Mouse (Mus musculus) lung, postnatal 10 days (tissue): ENCODE measurements around the gene Klhl29.

Experiments used
- DNase-seq: peaks from one replicate; pipeline ENCODE4 v3.0.0; 2021

Klhl29 gene

DNA sequence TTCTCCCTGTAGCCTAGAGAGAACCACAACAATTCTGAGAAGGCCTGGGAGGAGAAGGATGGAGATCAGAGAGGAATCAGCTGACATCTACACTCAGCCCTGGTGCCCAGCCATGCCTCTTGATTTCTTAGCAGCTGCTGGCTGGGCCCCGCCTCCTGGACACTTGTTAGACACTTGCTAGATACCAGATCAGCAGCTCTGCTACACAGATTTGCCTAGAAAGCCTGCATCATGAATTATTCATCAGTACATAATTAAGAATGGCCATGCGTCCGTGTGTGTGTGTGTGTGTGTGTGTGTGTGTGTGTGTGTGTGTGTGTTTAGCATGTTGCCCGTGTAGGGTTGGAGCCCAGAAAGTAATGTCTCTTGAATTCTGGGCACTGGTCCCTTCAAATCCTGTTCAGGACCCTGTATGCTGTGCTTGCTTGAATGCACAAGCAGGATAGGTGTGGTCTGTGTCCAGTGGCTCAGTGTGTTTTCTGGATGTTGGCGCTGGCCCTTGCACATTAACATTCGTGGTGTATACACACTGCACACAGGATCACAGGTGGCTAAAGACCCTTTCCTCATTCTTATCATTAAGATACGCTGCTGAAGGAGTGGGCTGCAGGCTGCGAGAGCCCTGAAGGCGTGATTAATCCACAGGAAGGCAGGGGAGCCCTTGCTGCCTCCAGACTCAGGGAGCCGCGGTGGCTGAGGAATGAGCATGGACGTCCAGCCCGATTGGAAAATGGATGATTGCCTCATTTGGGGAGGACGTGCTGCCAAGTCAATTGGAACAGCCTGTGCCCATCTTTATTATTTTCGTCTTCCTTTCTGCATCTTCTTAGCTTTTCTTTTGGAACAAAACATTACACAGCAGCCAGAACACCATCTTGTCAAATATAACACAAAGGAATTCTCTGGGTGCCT, 159.4 kb downstream of the Klhl29 start:
- DNase-seq, result no peak

DNA sequence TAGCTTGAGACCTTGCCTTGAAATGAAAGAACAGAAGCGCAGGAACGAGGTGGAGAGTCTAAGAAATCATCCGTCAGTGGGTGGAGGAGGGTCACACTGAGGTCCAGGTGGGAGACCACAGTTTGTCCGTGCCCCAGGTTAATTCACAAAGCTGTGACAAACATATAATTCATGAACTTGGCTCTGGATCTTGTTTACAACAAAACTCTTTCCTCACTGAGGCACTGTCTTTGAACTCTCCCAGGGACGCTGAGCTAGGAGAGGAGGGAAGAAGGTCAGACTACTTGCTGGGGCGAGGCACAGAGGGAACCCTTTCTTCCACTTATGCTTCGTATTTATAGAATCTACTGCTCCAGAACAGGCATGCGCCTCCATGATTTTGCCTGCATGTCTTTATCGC, 161.2 kb downstream of the Klhl29 start:
- no peak for DNase-seq

GRCm38 (mm10) chr12:5213339-5214104, 162.0 kb downstream of the Klhl29 start:
- peak; percentile 89 for DNase-seq

DNA sequence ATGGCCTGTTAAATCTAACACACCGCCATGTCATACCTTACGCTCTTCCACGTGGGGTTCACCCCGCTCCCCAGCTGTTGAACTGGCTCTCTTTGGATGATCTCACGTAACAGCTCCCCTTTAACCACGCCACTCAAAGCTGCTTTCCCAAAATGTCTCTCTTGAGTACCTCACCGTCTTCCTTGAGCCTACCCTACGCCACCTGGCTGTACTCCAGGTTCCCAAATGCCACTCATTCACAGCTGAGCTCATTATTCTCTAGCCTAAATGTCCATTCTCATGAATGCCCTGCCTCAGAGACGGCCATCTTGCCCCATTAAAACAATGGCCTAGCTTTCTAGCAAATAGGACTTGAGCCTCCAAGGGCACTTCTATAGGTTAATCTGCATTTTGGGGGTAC, 163.6 kb downstream of the Klhl29 start:
- no peak for DNase-seq

DNA sequence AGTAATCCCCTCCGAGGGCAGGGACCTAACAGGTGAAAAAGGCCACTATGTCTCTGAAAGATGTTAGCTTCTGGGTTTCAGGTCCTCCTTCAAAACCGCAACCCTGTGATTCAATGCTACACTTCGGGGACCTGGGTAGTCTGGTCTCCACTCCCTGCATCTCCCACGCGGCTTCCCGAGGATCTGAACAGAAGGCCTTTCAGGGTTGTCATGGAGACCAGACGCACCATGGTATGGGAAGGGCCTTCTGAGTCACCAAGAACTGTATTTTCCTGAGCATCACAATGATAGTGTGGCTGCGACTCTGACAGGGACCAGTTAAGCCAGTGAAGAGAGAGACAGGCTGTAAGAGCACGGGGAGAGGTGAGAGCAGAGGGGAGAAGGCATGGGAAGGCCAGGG, 164.7 kb downstream of the Klhl29 start:
- DNase-seq, result no peak

- no peak for DNase-seq
Observed at GRCm38 (mm10) chr12:5207941-5208905, 167.3 kb downstream of the Klhl29 start.

GRCm38 (mm10) chr12:5207172-5207571, 168.3 kb downstream of the Klhl29 start:
- no peak for DNase-seq

DNA sequence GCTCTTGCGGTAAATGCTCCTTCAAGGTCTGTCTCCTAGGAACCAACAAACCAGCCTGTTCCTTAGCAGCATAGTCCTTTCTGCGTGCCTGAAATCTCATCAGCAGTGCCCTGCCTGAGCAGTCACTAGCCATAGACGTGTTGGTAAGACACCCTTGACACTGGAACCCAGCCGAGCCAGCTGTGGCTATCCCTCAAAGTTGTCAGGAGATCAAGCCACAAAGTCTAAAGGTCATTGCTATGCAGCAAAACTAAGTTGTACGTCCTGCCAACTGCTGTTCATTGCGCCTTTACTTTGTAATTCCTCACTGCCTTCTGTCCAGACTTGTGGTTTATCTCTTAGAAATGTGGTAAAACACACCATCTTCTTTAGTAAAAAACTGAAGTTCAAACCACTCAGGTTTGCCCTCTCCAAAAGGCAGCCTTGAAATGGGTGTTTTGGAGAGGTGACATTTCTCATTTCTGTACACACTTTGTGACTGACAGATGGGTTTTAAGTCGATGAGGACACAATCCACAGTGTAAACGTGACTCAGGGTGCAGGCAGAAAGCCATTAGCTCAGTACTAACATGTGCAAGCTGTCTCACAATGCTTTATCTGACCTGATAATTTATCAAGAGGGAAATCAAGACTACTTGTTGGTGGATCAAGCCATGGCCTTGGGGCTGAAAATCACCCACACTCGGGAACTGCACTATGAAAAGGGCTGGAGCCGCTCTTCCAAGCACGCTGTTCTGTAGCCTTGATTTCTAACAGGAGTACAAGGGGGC, 171.2 kb downstream of the Klhl29 start:
- peak; percentile 46 for DNase-seq

DNA sequence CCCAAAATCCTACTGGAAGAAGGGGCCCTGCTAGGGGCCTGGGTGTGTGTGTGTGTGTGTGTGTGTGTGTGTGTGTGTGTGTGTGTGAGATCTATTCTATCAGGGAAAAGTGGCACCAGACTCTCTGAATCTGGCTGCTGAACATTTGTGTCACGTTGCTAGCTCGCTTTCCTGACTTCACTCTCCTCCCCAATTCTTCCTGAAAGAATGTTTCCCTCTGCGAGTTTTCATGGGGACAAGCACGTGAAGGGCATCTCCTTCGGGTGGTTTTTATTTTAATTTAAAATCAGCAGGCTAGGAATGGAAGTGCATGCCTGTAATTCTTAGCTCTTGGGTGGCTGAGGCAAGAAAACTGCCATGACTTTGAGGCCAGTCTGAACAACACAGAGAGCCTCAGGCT, 172.1 kb downstream of the Klhl29 start:
- no peak for DNase-seq

- no peak for DNase-seq
Observed at GRCm38 (mm10) chr12:5198254-5198653, 177.2 kb downstream of the Klhl29 start.

- DNase-seq, result no peak
Observed at GRCm38 (mm10) chr12:5194176-5194575, 181.3 kb downstream of the Klhl29 start.

DNA sequence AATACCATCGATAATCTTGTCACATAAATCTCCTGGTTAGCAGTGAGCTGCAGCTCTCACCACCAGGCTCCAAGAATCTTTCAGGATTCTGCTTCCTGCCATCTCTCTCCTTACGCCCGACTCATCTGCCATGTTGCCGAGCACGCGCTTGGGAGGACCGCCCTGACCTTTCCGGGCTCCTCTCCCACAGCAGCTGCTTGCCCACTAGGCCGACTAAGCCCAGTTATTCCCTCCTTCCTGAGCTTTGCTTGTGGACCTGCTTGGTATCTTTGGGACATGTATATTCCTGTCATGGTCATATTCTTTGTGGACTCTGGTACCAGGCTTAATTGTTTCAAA, 183.1 kb downstream of the Klhl29 start:
- DNase-seq, result no peak

- peak; percentile 89 for DNase-seq
Observed at GRCm38 (mm10) chr12:5191628-5192379, 183.7 kb downstream of the Klhl29 start.

GRCm38 (mm10) chr12:5191206-5191605, 184.3 kb downstream of the Klhl29 start:
- DNase-seq, result no peak

GRCm38 (mm10) chr12:5189446-5190150, 185.9 kb downstream of the Klhl29 start:
- DNase-seq, result no peak

DNA sequence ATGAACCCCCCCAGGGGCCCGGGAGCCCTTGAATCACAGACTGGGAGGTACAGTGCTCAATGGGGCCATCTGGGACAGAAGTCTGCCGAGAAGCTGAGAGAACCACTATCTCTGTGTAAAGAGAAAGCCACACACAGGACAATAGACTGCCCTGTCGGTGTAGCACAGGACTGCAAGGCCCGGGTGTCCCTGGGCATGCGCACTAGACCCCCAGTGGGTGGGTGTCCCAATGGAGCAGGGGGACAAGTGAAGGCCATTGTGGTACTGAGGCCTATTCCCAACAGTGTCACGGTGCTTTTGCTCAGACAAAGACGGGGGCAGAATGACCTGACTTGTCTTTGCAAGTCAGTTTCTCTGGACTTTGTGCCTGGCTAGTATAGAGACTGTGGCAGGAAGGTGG, 186.6 kb downstream of the Klhl29 start:
- no peak for DNase-seq

- no peak for DNase-seq
Observed at GRCm38 (mm10) chr12:5187773-5188333, 187.6 kb downstream of the Klhl29 start.

DNA sequence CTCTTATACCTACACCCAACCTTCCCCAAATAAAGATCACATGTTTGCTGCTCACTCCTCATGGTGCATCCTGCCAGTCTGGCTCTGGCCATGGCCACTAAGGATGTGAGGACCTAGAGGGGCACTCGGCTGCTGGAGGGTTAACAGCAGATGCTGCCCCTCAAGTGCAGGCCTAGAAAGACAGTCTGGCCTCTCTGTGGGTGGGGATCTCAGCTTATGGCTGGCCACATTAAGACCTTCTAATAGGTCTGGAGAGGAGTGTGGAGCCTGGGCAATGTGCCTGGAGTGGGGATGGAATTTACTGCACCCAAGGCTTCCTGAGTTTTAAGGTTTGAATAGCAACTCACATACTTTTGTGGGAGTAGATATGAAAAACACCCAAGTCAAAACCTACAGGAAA, 188.8 kb downstream of the Klhl29 start:
- DNase-seq, result no peak

DNA sequence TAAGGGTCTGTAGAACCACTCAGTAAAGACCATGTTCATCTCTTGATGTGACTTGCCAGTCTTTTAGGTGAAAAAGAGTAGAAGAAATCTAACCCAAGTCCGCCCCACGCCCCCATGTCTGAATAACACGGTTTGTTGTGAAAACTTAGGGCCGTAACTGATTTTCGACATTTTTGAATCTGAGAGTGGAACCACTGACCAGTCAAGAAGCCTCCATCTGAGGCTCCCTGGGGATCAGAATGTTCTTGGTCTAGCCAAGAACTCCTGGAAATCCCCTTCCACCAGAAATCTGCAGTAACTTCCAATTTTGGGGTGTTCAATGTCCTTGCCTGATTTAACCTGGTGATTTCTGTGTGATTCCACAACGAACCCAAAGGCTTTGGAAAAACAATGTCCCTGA, 189.9 kb downstream of the Klhl29 start:
- DNase-seq, result no peak

DNA sequence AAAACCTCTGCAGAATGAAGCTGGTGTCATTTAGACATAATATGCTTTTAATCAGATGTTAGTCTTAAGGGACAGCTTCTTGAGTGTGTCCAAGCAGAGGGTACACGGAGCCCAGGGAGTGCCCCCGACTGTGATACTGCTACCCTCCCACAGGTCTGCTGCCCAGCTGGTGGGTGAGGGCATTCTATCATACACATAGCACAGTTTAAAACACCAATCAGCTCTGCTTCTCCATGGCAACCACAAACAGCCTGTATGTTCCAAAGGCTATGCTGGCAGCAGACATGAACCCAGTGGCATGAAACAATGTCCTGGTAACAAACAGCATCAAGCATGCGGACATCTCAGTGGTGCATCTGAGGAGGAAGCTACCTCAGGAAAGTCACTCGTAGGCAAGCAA, 192.9 kb downstream of the Klhl29 start:
- no peak for DNase-seq
